Mouse (Mus musculus): Measurements from ENCODE around the gene Zfp991. TPM values are rescaled to one million over a fixed set of nuclear protein-coding genes. Genes with fewer than 3 reads are reported as not detected.
A peak's percentile ranks its signal among the peaks of the same experiment; 100 is the strongest.
"Not testable (repeated sequence)": the region's sequence is repeated elsewhere in the genome, so short reads cannot be mapped to it uniquely, and the experiment has no call there.

Gene Zfp991
- total RNA-seq, 2 experiments from 2014 or later, result 3.2 to 5.2 TPM

GRCm38 (mm10) chr4:147181141-147181685 is 49.4 kb downstream of the Zfp991 start:
- intact Hi-C loops (cut with DNase I); DNase-seq: not testable (repeated sequence)

GRCm38 (mm10) chr4:147181969-147182705 is 50.3 kb downstream of the Zfp991 start:
- intact Hi-C loops (cut with DNase I); DNase-seq: not testable (repeated sequence)

DNA sequence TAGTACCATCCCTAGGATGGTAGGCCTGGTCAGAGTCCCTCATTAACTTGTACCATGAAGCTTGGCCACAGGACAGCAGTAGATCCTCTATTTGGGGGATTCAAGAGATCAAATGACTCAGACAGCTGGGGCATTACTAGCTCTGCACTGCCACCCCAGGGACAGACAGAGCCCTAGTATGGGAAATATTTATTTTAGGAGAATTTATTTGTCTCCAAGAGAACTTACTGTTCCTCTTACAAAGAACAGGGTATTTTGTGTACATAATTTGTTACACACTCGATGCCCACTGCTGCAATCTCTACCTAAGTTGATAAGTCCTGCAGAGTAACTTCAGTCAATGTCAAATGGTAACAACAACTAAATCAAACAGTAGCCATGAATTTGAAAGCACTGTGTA is 55.0 kb downstream of the Zfp991 start:
- DNase-seq; intact Hi-C loops (cut with DNase I): not testable (repeated sequence)

DNA sequence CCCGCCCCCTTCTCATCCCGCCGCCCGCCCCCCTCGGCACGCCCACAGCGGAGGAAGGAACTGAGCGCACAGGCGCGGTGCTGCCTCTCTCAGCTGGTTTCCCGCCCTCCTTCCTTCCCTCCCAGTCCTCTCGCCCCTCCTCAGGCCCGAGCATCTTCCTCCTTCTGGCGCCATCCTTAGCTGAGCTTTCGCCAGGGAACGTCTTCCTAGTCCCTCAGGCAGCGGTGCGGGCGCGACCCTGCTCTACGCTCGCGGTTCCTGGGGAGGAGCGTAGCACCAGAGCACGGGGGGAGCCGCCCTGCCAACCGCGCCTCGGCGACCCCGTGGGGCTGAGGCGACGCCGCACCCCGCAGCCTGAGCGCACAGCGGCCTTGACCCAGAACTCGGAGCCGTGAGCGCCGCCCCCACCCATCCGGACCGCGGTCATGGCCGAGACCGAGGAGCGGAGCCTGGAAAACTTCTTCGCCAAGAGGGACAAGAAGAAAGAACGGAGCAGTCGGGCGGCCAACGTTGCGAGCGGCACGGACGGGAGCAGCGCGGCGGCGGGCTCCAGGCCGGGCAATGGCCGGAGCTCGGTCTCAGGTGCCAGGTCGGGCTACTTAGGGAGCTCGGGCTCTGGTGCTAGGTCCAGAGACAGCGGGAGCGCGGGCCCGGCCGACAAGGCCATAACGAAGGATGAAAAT is 55.6 kb downstream of the Zfp991 start:
- DNase-seq; intact Hi-C loops (cut with DNase I): not testable (repeated sequence)

- DNase-seq; intact Hi-C loops (cut with DNase I): not testable (repeated sequence)
These were observed 63.3 kb downstream of the Zfp991 start for GRCm38 (mm10) chr4:147195186-147195585.

DNA sequence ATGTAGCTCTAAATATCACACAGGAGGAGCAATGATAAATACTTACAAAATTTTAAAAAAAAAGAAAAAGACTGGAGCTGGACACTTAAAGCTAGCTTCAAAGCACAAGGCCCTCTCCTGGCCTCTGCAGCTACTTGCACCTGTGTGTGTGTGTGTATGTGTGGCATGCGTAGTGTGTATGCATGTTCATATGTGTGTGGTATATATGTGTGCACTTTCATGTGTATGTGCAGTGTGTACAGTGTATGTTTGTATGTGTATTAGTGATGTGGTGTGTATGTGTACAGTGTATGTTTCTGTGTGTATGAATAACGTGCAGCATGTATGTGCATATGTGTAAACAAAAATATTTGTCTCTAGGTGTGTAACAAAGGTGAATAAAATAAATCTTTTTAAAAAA is 65.4 kb downstream of the Zfp991 start:
- DNase-seq; intact Hi-C loops (cut with DNase I): not testable (repeated sequence)

DNA sequence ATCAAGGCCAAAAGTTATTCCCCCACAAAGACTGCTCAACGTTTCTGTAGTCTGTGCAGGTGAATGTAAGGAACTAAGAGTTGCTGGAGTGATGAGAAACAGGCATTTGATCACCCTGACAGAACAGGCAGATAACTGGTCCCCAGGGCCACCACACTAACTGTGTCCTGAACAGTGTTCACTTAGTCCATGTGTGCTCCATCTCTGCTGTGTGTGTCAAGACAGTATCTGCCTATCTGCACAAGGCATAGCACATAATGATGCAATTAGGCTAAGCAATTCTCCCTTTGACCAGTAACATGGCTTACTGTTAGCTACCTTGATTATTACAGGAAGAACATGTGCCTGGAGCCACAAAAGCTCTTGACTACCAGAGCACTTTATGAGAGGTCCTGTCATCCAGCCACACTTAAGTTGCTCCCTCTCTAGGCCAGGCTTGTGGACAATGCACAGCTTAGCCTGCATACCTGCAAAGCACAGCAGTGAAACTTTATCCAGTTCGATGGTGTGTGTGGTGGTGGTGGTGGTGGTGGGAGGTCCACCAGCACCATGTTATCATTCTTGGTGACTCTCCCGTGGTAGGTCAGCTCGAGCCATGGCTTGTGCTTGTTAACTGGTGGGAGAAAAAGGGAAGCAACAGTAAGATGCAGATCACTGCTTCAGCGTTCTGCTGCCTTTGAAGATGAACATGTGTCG is 67.4 kb downstream of the Zfp991 start:
- intact Hi-C loops (cut with DNase I); DNase-seq: not testable (repeated sequence)

GRCm38 (mm10) chr4:147201920-147202660 is 70.3 kb downstream of the Zfp991 start:
- DNase-seq; intact Hi-C loops (cut with DNase I): not testable (repeated sequence)

DNA sequence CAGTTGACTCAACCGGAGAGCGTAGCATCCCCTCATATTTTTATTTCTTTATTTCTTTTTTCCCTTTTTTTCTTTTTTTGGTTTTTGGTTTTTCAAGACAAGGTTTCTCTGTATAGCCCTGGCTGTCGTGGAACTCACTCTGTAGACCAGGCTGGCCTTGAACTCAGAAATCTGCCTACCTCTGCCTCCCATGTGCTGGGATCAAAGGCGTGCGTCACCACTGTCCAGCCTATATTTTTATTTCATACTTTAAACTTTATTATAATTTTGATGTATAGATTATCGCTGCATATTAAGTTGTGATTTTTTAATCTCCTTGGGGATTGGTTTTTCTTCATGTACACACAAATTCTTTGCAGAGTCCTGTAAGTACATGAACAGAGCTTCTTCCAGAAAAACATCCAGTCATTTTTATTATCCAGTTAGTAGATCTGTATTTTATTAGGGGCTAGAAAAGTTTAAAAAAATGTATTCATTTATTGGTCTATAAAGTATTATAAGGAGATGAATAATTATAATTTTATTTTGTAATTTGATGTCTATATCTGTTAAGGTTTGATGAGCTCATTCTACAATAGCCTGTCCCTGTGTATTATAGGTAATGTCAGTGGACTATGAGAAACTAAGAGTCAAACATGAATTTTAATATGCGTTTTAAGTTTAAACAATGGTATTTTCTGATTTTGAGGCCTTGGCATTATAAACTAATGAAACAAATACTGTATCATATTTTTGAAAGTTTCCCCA is 80.5 kb downstream of the Zfp991 start:
- DNase-seq; intact Hi-C loops (cut with DNase I): not testable (repeated sequence)

DNA sequence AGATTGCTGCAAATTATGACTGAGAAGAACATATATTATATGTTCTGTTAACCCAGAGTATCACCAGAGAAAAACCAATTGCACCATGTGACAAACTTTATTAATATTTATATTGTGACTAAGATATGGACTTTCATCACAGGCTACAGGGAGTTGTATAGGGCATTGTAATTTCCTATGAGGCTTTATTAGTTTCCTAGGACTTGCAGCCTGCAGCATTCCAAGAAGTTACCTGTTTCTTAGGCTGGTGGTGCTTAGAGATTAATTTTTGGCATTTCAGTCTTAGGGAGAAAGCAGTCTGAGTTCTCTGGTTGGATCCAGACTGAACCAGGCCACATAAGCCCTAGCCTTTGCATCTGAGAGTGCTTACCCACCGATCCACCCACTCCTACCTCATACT is 82.4 kb downstream of the Zfp991 start:
- DNase-seq; intact Hi-C loops (cut with DNase I): not testable (repeated sequence)

DNA sequence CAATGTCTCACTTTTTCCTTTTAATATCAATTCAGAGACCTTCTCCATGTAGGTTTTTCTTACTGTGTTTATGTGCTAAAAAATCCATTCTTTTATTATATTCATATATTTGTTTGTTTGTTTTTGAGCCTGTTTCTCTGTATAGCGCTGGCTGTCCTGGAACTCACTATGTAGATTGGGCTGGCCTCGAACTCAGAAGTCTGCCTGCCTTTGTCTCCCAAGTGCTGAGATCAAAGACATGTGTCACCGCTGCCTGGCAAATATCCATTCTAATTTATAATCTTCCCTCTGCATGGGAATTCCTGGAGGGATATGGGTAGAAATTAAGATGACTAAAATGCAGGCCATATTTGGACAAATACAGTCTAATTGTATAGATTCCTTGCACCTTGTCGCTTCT is 85.8 kb downstream of the Zfp991 start:
- intact Hi-C loops (cut with DNase I); DNase-seq: not testable (repeated sequence)

DNA sequence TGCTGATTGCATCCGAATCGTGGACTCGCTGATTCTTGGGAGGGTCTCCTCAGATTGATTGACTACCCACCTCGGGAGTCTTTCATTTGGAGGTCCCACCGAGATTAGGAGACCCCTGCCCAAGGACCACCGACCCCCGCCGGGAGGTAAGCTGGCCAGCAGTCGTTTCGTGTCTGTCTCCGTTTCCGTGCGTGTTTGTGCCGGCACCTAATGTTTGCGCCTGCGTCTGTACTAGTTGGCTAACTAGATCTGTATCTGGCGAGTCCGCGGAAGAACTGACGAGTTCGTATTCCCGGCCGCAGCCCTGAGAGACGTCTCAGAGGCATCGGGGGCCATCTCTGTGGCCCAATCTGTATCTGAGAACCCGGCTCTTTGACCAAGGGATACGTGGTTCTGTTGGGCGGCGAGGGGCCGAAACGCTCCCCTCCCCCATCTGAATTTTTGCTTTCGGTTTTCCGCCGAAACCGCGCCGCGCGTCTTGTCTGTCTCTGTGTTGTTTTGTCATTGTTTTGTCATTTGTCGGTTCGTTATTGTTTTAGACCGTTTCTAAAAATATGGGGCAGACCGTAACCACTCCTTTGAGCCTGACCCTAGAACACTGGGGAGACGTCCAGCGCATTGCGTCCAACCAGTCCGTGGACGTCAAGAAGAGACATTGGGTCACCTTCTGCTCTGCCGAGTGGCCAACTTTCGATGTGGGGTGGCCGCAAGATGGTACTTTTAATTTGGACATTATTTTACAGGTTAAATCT is 87.7 kb downstream of the Zfp991 start:
- DNase-seq, result peak in 1 of 2 experiments; percentile 42
- intact Hi-C loops (cut with DNase I), result not testable (repeated sequence)

DNA sequence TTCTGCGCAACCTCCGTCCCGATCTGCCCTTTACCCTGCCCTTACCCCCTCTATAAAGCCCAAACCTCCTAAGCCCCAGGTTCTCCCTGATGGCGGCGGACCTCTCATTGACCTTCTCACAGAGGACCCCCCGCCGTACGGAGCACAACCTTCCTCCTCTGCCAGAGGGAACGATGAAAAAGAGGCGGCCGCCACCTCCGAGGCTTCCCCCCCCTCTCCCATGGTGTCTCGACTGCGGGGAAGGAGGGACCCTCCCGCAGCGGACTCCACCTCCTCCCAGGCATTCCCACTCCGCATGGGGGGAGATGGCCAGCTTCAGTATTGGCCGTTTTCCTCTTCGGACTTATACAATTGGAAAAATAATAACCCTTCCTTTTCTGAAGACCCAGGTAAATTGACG is 88.4 kb downstream of the Zfp991 start:
- DNase-seq; intact Hi-C loops (cut with DNase I): not testable (repeated sequence)

- intact Hi-C loops (cut with DNase I), result not testable (repeated sequence)
- DNase-seq, result peak in 1 of 2 experiments; percentile 29
These were observed 90.2 kb downstream of the Zfp991 start for GRCm38 (mm10) chr4:147222021-147222420.

- intact Hi-C loops (cut with DNase I); DNase-seq: not testable (repeated sequence)
These were observed 92.1 kb downstream of the Zfp991 start for GRCm38 (mm10) chr4:147223778-147224435.

DNA sequence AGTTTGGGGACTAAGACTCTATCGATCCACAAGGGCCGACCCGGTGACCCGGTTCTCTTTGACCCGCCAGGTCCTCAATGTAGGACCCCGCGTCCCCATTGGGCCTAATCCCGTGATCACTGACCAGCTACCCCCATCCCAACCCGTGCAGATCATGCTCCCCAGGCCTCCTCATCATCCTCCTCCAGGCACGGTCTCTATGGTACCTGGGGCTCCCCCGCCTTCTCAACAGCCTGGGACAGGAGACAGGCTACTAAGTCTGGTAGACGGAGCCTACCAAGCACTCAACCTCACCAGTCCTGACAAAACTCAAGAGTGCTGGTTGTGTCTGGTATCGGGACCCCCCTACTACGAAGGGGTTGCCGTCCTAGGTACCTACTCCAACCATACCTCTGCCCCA is 93.8 kb downstream of the Zfp991 start:
- DNase-seq; intact Hi-C loops (cut with DNase I): not testable (repeated sequence)

DNA sequence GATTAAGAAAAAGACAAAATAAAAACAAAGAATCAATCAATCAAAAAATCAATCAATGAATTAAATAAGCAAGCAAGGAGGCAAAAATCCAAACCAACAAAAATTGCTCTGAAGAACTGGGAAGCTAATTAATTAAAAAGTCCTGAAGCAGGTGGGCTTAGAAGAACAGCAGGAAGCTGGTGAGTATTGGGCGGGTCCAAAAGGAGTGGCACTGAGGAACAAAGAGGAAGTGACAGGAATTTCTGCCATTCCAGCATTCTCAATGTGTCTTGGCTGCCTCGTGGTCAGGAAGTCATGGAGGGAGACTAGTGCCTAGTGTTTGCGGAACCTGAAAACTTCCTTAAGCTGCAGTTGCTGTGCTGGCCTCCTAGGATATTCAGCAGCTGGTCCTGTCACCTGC is 98.2 kb downstream of the Zfp991 start:
- DNase-seq; intact Hi-C loops (cut with DNase I): not testable (repeated sequence)

All from heart, postnatal 36 days (tissue).